Mouse (Mus musculus) testis, postnatal 10 days (tissue): ENCODE data around the gene Kif1c.
"Not testable (repeated sequence)": the region's sequence is repeated elsewhere in the genome, so short reads cannot be mapped to it uniquely, and the experiment has no call there.

Experiments
- DNase-seq: peaks from one replicate; pipeline ENCODE4 v3.0.0; 2021; ENCODE audit warnings: low spot score

The Kif1c gene

DNA sequence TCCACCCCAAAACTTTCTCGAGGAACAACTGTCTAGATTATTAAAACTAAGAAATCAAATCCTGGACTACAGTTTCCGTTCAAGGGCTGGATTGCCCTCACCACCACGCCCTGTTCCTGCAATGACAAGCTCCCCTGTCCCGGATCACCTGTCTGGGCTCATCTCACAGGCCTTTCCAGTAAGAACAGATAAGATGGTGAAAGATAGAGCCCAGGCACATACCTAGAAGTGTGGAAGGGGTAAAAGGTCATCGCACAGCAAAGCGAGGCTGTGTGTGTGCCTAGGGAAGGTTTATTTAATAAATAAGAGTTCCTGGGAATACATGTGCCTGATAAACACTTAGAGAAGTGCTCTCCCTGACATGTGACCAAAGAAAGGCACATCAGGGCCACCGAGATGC lies 45.3 kb downstream of the Kif1c start:
- no peak for DNase-seq

DNA sequence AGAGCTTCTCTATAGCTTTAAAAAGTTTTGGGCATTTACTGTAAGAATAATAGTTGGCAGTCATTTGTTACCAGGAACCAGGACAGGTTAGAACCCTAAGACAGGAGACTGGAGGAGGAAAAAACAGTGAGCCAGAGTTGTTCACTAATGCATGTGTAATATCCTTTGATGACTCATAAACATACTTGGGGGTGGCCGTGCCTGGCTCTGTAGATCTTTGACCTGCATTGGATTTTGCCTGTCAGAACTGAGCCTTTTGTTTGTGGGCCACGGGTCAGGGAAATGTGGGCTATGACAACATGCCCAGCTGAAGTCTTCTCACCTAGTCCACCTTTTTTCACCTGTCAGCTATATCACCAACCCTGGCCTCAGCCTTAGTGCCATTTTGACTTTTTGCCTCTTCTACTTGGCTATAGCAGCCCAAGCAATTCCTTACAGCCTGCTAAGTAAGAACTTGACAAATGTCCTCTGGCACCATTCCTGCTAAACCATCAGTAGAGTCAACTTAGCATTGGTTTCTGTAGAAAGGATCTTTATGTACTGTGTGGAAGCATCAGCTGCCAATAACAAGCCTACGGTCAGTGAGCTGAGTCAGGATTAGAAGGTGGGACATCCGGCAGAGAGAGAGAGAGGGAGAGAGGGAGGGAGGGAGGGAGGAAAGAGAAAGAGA lies 47.7 kb downstream of the Kif1c start:
- no peak for DNase-seq

- DNase-seq = no peak
Measured at GRCm38 (mm10) chr11:70752337-70753017, 52.1 kb downstream of the Kif1c start.

GRCm38 (mm10) chr11:70753146-70753545 lies 52.8 kb downstream of the Kif1c start:
- DNase-seq = no peak

DNA sequence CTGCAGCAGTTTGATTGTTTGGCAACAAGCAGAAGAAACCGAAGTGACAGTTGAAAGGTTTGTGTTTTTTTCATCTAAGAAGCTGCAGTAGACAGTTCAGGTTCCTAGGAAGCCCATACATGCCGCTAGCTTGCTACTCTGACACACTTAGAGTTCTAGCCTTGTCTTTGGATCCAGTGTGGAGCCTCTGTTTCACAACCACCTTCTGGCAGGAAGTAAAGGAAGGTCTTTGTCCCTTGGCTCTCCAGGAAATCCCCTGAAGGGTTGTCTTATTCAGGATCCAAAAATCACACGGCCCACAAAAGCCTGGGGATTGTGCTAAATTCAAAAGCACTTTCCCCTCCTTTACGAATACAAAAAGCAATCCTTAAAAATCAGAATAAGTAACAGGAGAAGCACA lies 54.1 kb downstream of the Kif1c start:
- DNase-seq = no peak

DNA sequence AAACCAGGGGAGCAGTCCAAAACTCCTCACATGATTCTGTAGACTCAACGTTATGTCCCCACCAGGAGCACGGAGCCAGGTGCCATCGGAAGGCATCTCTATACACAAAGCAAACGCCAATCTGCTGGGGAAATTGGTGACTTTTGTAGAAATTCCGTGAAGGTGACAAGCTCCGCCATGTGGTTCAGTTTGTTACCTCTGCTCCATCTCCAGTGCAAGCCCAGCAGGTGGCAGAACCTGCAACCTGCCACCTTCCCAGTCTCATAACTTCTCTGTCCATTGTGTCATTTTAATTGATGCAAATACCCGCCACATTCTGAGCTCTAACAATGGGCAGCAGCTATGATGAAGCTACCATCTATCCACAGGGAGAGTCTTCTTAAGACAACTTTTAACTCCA lies 54.6 kb downstream of the Kif1c start:
- DNase-seq = no peak

- peak; percentile 92 for DNase-seq
Measured at GRCm38 (mm10) chr11:70755645-70756044, 55.3 kb downstream of the Kif1c start.

DNA sequence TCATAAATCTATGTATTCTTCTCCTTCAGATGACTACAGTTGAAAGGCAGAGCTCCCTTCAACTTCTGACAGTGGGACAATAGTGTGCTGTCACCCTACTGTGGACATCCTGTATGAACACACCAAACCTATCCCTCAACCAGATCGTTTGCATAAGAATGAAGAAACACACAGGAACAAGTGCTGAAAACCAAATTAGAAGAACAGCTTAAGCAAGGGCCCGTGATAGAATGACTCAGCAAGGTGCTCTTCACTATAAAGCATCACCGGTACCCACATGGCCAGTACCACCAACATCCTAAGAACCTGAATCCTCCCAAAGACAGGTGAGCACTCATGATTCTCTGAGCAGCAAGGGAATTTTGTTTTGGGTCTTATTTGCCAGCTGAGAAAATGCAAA lies 60.1 kb downstream of the Kif1c start:
- not testable (repeated sequence) for DNase-seq

DNA sequence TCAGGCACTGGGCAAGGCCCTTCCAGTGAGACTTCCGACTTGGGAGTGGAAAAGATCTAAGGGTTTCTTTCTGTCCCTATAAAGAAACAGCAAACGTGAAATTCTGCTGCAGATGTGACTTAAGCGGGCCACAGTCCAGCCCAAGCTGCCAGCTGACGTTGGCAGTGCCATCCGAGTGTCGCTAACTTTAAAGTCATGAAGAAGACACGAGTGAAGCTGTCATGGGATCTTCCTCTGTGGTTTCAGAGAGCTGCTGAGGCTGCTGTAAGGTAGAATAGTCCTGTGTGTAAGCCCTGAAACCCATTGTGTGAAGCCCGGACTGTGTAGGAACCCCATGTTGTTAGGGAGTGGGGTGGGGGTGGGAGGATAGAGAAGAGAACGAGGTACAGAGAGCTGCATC lies 62.3 kb downstream of the Kif1c start:
- no peak for DNase-seq

- DNase-seq = no peak
Measured at GRCm38 (mm10) chr11:70763582-70763935, 63.2 kb downstream of the Kif1c start.

- peak; percentile 88 for DNase-seq
Measured at GRCm38 (mm10) chr11:70763936-70764808, 63.8 kb downstream of the Kif1c start, which contains the start of gene Zfp3. Gene Zfp3, plus strand, starts transcription at chr11:70764209.

- no peak for DNase-seq
Measured at GRCm38 (mm10) chr11:70765776-70766445, 65.6 kb downstream of the Kif1c start.

DNA sequence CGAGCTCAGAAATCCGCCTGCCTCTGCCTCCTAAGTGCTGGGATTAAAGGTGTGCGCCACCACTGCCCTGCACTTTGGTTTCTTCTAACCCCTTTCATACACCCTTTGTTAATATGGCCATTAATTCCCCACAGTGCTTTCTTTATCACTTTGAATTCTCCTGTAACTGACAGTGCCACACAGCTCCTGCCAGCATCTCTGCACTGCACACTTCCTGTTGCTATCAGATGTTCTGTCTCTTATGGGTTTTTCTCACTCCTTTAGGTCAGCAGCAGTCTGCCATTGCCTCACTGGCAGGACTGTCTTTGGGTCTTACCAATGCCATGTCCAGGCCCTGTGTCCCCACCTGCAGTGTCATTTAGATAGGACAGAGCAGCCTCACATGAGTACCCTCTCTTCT lies 70.5 kb downstream of the Kif1c start:
- no peak for DNase-seq

GRCm38 (mm10) chr11:70776830-70777571 lies 76.7 kb downstream of the Kif1c start:
- DNase-seq = peak; percentile 80

- no peak for DNase-seq
Measured at GRCm38 (mm10) chr11:70777634-70778033, 77.3 kb downstream of the Kif1c start.

DNA sequence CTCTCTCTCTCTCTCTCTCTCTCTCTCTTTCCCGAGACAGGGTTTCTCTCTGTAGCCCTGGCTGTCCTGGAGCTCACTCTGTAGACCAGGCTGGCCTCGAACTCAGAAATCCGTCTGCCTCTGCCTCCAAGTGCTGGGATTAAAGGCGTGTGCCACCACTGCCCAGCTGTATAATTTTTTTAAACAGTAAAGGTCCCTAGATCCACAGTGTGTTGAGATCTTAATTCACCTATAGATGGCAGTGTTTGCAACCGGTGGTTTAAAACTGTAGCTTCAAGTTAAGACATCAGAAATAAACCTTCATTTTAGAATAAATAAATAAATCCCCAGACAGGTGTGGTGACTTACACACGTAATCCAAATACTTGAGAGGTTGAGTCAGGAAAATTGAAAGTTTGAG lies 77.7 kb downstream of the Kif1c start:
- not testable (repeated sequence) for DNase-seq
